Mouse (Mus musculus): ENCODE measurements around the gene Smarcd3.
A peak's percentile ranks its signal among the peaks of the same experiment; 100 is the strongest.
"Not testable (repeated sequence)": the region's sequence is repeated elsewhere in the genome, so short reads cannot be mapped to it uniquely, and the experiment has no call there.

Gene Smarcd3

DNA sequence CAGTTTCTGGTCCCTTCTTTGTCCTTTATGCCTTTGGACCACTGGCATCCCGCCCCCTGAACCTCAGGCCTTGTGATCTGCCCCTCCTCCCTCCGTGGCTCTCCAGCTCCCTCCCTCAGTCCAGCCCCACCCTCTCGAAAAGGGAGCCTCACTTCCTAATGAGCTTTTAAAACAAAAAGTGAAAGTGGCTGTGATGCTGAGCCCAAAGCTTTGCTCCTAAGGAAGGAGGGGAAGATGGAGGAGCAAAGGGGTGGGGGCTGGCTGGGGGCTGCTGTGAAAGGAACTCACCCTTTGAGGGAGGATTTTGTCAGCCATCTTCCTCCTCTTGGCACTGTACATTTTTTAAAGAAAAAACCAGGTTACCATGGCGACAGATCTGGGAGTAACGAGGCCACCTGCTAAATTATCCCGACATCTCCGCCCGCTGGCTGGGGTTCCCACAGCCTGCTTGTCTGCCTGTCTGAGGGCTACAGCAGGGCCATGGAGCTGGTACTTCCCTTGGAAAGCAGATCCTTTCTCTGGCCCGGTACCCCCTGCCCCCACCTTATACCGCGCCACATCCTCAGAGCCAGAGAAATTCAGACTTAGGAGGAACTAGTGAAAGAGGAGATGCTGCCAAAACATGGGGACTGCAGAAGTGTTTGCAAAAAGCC lies 27.6 kb downstream of the Smarcd3 start:
- DNase-seq: peak; percentile 18

- DNase-seq: no peak
Measured at GRCm38 (mm10) chr5:24595786-24596380, 28.3 kb downstream of the Smarcd3 start.

- no peak for DNase-seq
Measured at GRCm38 (mm10) chr5:24595261-24595660, 28.9 kb downstream of the Smarcd3 start.

GRCm38 (mm10) chr5:24594346-24594745 lies 29.9 kb downstream of the Smarcd3 start:
- no peak for DNase-seq

DNA sequence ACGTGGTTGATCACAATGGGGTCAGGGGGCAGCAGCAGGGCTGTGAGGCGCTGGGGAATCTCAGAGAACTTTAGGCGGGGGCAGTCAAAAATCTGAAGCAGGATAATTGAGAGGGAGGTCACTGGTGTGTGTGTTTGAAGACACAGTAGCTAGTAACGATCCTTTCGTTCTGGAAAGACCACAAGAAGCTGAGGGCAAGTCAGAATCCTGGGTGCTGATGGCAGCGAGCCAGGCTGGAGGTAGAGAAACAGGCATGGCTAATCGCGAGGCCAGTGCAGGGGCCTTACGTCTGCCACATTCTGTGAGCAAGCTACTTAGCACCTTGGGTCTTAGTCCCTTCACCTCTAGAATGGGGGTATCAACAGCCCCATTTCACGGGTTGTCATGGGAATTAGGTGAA lies 30.3 kb downstream of the Smarcd3 start:
- DNase-seq: no peak

GRCm38 (mm10) chr5:24593230-24593629 lies 31.0 kb downstream of the Smarcd3 start:
- no peak for DNase-seq

DNA sequence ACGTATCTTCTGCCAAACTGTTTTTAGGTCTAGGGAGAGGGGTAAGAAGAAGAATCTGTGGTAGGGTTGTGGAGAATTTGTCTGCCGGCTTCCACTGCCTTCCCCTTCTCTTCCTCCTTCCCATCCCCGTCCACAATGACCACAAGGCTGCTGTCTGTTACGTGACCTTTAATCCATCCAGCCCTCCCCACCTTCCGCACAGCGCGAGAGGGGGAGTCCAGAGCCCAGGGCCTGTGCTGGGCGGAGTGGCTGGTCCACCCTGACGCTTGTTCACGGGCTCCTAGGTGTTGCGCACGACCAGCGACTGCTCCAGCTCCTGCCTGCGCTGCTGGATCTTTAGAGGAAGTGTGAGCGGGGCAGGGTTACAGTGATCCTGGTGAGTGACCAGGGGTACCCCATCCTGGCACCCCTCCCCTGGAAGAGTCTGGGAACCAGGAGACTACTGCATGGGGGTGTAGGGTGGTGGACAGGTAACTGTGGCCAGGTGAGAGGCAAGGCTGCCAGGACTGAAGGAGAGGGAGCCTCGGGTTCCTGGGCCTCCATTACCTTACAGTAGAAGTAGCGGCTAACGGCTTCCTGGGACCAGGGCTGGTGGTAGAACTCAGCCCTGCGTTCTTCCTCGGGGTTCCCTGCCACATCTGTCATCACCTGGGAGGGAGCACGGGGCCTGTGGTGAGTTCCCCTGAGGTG lies 31.6 kb downstream of the Smarcd3 start:
- DNase-seq: no peak

DNA sequence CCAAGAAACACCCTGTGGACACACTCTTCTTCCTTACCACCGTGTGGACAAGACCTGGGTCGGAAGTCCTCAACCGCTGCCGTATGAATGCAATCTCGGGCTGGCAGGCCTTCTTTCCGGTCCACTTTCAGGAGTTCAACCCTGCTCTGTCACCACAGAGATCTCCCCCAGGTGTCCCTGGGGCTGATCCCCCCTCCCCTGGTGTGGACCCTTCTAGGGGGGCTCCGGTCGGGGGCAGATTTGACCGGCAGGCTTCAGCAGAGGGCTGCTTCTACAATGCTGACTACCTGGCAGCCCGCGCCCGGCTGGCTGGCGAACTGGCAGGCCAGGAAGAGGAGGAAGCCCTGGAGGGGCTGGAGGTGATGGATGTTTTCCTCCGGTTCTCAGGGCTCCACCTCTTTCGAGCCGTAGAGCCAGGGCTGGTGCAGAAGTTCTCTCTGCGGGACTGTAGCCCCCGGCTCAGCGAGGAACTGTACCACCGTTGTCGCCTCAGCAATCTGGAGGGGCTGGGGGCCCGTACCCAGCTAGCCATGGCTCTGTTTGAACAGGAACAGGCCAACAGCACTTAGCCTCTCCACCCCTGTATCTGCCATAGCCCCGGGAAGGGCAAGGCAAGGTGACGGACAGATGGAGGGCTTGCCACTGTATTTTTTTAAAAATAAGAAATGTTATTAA lies 32.3 kb downstream of the Smarcd3 start:
- peak; percentile 50 for DNase-seq

- DNase-seq: peak; percentile 27
Measured at GRCm38 (mm10) chr5:24591268-24591721, 32.9 kb downstream of the Smarcd3 start.

- DNase-seq: no peak
Measured at GRCm38 (mm10) chr5:24589511-24590500, 34.4 kb downstream of the Smarcd3 start.

DNA sequence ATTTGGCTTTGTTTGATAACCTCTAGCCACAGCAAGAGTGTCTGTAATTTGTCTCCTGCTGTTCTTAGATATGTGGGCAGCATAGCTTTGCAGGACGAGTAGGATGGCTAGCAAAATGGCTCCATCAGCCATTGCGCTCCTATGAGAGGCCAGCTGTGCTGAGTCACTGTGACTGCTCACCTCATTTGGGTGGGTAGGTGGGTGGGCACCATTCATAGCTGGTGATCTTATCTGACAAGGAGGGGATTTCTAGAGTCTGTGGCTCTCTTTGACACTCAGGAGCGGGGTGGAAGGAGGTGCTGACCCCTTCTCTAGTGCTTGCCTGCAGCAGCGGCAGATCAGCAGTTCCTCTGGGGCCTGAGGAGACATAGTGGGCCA lies 37.0 kb downstream of the Smarcd3 start:
- no peak for DNase-seq

- peak; percentile 81 for DNase-seq
Measured at GRCm38 (mm10) chr5:24586547-24587199, 37.5 kb downstream of the Smarcd3 start, which contains the start of gene Chpf2. Gene Chpf2, plus strand, starts transcription at chr5:24586741.

DNA sequence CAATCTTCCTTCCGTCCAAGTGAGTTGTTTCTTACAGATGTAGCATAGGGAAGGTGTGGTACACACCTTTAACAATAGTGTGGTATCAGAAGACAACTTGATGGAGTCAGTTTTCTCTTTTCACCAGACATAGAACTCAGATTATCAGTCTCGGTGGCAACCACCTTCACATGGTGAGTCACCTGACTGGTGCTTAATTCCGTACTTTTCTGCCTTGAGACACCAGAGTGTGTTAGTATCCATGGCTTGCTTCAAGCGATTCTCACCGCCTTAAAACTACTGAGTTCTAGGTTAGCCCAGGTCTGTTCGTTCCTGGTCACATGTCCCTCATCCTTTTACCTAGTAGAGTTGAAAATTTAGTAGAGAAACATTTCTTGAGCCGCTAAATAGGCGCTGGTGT lies 38.1 kb downstream of the Smarcd3 start:
- DNase-seq: no peak

DNA sequence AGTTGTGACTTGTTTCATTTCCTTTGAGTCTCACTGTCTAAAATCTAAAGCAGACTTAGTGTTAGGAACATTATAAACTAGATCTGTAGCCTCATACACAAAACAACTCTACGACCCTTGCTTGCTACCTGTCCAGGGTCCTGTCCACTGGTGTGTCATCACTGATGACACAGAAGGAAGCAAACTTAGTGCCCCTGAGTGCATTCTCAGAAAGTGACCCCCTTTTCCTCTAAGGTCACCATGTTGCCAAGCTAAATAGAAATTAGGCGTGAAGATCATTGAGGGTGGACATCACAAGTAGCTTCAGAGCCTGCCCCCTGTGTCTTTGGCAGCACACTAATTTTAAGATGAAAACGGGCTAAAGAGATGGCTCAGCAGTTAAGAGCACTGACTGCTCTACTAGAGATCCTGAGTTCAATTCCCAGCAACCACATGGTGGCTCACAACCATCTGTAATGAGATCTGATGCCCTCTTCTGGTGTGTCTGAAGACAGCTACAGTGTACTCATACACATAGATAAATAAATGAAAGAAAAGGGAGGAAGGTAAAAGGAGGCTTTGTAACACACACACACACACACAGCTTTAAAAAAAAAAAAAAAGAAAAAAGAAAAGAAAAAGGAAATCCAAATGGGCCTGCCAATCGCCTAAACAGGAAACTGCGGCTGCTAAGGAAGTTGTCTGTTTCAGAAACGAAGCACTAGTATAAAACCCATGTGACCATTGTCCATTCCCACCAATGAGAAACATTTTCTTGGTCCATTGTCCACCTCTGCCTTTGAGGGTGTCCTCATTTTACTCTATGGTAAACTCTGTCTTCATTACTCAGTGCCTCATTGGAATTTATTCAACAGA lies 45.9 kb downstream of the Smarcd3 start:
- no peak for DNase-seq

GRCm38 (mm10) chr5:24577183-24577929 lies 46.9 kb downstream of the Smarcd3 start, which contains the start of gene Abcf2:
Gene Abcf2, minus strand, starts transcription at chr5:24577467.
- DNase-seq: peak; percentile 100

DNA sequence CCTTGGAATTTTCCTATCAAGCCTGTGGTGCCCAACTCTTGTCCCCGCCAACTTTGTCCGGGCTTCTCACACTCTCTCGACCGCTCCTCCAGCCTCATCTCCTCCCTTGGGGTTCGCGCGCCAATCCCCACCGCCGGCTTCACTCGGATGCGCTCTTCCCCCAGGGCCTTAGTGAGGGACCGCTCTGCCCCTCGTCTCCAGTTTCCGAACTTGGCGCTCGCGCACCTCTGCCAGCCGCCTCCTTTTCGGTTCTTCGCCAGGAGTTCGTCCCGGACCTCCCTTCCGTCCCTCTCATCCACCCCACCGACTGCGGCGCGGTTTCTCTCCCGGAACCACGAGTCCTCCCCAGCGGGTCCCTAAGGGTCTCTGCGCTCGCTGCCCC lies 47.4 kb downstream of the Smarcd3 start:
- DNase-seq: no peak

- DNase-seq: no peak
Measured at GRCm38 (mm10) chr5:24575948-24576347, 48.3 kb downstream of the Smarcd3 start.

- DNase-seq: no peak
Measured at GRCm38 (mm10) chr5:24556709-24557108, 67.5 kb downstream of the Smarcd3 start, which contains the start of gene 4931409K22Rik. Gene 4931409K22Rik, minus strand, starts transcription at chr5:24556809.

- DNase-seq: not testable (repeated sequence)
Measured at GRCm38 (mm10) chr5:24555335-24555734, 68.9 kb downstream of the Smarcd3 start.
